Mouse (Mus musculus): ENCODE measurements around the gene Znrf1.

Gene Znrf1

DNA sequence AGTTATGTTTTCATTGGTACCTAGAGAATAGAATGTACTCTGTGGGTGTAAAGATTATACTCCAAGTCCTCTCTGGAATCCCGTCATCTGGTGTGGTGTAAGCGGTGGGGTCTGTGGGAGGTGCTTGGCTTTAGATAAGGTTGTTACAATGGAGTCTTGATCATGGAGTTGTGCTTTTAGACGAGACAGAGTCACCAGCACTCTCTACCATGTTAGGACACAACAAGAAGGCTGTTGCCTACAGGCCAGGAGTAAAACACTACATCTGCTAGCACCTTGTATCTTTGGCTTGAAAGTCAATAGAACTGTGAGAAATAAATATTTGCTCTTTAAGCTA lies 60.6 kb downstream of the Znrf1 start:
- in situ Hi-C loops (cut with MboI): no loop called here

DNA sequence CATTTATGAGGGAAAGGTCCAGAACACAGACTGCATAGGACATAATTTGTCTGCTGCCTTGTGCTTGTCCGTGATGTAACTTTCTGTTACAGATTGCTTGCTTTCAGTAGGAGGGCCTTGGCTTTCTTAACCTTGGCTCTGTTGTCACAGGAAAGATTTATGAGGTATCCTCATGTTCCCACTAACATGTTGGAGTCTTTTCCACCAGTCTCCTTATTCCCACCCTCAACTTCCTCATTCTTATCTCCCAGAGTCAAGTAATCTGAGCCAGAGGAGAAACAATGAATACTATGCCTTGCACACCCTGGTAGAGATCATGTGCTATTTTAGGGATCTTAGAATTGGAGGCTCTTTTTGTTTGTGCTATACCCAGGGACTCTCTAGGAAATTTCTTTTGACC lies 61.4 kb downstream of the Znrf1 start:
- in situ Hi-C loops (cut with MboI): no loop called here

DNA sequence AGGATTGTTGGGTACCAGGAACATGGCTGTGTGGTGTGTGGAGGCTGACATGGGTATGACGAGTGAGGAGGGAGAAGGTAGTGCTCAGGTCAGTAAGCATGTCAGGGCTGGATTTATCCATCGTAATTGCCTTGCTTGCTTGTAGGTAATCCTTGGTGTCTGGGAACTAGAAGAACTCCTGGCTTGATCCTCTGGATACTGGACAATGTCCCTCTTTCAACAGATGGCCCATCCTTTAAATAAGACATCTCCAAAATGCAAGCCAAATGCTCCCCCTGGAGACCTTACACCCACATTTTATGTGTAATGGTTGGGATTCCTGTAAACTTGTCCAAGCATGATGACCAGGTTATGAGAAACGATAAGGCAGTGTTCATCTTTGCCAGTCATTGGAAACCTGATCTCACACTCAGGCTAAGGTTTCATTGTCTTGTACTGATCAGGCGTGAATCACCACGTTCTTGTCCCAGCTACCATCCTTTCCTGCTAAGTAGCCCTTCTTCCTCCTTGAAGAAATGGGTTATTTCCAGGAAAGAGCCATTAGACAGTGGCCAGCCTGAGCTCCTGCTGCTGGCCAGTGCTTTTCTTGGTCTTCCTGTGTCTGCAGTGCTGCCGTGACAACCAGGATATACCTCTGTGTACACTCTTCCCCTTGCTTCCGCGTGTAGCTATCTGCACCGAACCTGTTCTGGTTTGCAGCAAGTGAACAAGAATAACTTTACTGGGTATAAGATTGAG lies 64.0 kb downstream of the Znrf1 start:
- in situ Hi-C loops (cut with MboI): no loop called here

DNA sequence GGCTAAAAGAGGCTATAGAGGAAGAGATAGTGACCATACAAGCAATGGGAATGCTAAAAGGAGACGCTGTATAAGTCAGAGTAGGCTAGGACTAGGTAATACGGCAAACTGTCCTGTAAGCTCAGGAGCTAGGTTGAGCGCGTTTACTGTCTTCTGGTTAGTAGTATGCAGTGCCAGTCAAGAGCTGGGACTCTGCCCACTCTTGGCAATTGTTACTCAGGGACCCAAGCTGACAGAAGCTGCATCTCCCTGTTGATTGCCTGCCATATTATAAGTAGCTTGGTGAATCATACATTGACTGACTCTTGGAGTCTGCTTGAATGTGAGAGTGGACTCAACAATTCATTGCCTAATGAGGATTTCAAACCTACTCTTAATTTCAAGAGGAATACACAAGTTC lies 66.2 kb downstream of the Znrf1 start:
- in situ Hi-C loops (cut with MboI): no loop called here

DNA sequence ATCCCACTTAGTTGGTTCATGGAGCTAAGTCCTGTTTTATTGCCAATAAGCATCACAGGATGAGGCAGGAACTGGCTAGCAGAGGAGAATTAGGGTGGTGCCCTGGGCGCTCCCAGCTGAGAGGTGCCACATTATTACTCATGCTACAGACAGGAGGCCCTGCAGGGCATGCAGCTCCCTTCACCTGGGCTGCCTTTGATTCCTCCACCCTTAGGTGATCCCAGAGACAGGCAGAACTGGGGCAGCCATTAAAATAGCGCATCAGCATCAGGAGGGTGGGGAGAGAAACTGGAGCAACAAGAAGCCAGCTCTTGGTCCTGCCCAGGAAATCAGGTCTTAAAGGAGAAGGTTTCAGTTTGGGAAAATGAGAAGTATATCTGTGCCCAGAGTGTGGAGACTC lies 69.1 kb downstream of the Znrf1 start:
- in situ Hi-C loops (cut with MboI): no loop called here

DNA sequence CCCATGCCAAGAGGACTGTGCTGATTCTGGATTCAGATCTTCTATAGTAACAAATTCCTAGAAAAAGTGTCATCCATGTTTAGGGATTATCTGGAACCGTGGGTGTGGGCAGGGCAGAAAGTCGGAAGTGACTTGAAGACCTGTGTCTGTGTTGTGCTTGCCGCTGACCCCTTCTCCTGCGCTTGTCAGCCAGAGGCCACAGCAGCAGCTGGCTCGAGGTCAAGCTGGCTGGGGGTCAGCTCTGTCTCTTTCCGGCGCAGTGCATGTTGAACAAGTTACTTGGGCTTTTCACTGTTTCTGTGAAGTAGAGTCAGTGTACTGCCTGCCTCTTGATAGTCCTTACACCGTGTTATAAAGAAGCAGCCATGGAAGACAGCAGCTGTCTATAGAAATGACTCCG lies 71.1 kb downstream of the Znrf1 start:
- in situ Hi-C loops (cut with MboI): no loop called here

DNA sequence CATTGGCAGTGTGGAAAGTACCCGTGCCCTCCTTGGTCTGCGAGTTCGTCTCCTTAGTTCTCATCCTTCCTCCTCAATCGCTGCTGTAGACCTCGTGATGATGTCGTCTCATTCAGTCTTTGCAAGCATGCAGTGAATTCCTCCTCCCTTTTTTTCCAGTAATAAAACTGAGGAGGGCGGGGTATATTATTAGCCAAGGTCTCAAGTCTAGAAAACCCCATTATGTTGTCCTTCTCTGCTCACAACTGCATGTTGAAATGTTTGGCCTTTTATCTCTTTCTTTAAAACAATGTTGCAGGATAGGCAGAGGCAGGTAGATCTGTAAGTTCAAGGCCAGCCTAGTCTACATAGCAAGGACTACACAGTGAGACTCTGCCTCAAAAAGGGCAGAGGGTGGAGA lies 71.5 kb downstream of the Znrf1 start:
- in situ Hi-C loops (cut with MboI): no loop called here

DNA sequence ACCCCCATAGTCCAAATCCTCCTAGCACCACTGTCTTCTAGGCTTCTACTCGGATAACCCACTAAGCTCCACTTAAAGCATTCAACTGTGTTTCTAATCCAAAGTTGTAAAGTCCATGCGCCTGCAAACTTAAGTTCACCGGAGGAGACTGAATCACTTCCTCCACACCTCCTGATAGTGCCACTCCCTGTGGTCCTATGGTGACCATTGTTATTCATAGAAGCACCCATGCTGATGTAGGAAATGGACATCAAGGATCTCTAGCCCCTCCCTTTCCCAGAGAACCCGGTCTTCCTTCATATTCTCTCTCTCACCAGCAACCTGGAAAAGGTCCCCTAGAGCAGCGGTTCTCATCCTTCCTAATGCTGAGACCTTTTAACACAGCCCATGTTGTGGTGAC lies 77.3 kb downstream of the Znrf1 start:
- in situ Hi-C loops (cut with MboI): no loop called here

DNA sequence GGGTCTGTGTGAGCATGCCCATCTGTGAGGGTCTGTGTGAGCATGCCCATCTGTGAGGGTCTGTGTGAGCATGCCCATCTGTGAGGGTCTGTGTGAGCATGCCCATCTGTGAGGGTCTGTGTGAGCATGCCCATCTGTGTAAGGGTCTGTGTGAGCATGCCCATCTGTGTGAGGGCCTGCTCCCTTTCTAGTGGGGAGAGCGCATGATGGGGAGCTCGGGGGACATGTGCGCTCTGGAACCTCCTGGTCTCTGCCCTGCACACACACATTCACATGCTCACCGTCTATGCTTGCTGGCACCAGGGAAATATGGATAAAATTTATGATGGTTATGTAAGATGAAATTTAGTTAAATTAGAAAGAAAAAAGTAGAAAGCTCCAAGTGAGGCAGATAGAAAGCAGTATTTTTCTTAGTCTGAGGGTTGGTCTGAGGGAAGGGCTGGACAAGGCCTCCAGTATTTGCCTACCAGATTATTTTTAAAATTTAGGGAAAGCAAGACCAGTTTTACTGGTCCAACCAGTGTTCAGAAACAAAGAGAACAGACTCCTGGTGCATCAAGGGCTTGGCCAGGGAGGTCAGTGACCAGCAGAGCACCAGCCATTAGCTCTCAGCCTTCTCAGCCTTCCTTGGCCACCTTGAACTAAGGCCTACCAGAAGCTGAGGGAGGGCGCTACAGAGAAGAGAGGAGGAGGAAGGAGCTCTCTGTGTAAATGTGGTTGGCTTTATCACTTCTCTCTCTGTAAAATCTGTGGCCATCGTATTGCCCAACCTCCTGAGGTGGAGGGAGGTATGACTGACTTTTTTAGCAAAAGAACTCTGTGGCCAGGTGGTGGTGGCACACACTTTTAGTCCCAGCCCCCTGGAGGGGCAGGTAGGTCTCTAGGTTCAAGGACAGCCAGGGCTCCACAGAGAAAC lies 79.1 kb downstream of the Znrf1 start:
- in situ Hi-C loops (cut with MboI): no loop called here

DNA sequence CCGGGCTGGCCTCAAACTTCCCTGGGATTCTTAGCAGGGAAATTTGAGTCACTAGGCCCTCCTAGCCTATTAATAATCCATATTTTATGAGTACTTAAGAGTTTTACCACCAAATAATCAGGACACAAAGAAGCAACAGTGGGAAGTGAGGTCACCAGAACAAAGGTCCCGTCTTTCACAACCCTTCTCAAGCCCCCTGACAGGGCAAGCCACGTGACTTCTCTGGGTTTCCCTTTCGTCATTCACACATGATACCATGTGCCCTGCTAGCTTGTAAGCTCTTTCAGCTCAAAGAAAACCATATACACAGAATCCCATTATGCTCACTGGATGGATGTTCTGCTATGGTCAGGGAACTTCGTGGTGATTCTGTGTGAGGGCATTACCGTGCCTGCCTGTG lies 81.9 kb downstream of the Znrf1 start:
- in situ Hi-C loops (cut with MboI): no loop called here

DNA sequence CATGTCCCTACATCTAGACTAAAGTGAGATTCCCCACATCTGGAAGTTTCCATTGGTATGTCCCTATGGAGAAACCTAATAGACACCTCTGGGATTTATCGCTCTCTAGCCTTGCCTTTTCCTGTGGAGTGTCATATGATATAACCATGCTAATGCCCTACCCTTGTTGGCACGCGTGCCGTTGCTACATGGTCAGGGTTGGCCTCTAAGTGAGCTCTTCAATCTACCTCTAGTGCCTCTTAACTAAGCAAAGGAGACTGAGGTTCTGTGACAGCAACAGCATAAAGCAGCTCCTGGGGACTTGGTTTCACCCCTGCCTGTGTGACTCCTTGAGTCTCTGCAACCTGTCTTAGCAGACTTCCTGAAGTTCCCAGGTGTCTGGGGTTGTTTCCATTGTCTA lies 82.4 kb downstream of the Znrf1 start:
- in situ Hi-C loops (cut with MboI): no loop called here

DNA sequence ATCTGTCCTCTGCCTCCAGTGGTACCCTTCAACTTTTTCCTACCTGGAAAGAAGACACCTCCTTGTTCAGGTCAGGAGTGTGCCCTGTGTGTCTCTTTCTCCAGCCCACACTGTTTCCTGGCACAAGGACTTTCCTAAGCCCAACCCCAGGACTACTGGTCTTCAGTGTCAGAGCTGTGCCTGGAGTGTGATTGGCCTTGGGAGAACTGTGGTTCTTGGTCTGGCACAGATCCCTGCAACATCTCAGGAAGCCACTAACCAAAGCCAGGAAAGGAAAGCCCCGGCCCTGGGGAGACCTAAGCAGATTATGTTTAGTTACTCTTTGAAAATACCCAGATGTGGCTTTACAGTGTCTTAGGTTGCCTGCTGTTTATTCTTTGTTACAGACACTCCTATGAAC lies 84.0 kb downstream of the Znrf1 start:
- in situ Hi-C loops (cut with MboI): loop anchor here (10.0 kb wide), 1 partner anchor 85 kb away; the partner anchor contains the start of gene Znrf1

DNA sequence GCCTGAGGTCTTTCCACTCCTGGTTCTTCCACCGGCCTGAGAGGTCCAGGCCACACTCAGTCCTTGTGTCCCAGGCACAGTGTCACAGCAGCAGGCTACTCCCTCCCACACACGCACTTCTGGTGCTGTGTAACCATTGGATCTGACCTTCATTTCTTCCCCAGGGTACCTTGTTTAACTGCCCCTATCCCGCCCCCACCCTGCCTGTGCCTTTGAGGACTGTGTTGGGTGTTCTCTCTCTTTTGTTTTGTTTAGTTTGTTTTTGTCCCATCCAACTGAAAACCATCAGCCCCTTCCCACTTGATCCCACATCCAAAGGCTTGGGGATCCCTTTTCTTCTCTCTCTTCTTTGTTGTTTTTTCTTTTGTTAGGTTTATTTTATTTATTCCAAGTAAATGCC lies 86.2 kb downstream of the Znrf1 start:
- in situ Hi-C loops (cut with MboI): loop anchor here (10.0 kb wide), 1 partner anchor 87 kb away; the partner anchor contains the start of gene Znrf1

DNA sequence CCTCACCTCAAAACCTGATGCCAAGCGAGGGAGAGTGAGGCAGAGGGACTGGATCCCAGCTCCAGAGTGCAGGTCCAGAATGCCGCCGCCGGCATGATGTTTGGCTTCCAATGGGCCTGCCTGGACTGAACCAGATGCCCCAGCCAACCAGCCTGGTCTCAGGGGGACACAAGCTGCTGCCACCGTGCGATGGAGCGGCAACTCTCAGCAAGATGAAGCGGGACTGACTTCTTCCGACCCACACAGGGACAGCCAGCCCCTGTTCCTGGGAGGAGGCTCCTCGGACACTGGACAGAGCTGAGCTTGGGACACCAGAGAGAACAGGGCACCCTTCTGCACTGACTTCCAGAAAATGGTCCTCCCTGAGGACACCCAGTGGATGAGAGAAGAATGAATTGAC lies 86.7 kb downstream of the Znrf1 start:
- in situ Hi-C loops (cut with MboI): loop anchor here (10.0 kb wide), 1 partner anchor 88 kb away; the partner anchor contains the start of gene Znrf1

DNA sequence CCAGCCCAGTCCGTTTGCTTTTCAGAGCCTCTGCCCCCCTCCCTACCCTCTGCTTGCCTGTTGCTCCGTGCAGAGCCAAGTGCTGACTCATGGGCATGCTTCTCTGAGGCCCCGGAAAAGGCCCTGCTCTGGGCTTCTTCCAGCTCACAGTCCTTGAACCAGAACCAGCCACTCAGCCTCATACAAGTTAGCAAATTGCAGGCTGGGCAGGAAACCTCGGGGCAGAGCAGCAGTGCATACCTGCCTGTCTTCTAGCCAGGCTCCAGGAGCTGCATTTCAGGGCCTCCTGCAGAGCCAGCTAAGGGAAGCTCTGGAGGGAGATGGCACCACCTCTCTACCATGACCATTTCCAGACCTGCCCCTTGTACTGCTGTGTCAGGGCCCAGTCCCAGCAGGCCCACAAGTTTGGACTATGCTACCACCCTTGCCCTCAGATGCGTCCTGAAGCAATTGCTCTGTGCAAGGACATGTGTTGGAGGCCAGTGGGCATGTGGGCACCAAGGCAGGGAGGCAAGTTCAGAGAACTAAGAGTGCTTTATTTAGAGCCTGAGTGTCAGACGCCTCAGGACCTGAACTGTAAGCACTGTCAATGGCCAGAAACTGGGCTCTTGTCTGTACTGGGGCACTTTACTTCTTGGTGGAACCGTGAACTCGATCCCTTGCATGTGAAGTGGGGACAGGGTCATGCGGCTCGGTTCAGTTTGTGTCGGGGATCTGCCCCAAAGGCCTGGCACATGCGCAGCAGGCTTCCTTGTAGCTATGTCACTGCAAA lies 88.4 kb downstream of the Znrf1 start:
- in situ Hi-C loops (cut with MboI): loop anchor here (10.0 kb wide), 1 partner anchor 89 kb away; the partner anchor contains the start of gene Znrf1

DNA sequence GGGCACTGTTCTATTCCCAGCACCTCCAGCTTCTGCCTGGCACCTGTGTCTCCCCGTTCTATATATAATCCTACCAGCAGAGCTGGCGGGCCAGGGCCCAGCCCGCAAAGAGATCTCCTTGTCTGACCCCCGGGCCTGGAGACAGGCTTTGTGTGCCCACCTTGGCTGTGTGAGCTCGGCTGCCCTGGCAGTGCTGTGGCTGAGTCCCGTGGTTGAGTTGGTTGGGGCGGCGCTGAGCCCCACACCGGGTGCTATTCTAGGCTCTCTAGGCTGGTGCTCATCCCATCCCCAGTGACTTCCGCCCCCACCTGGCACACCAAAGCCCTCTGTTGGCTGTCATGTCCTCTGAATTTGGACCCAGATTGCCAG lies 88.9 kb downstream of the Znrf1 start:
- in situ Hi-C loops (cut with MboI): loop anchor here (10.0 kb wide), 1 partner anchor 90 kb away; the partner anchor contains the start of gene Znrf1

DNA sequence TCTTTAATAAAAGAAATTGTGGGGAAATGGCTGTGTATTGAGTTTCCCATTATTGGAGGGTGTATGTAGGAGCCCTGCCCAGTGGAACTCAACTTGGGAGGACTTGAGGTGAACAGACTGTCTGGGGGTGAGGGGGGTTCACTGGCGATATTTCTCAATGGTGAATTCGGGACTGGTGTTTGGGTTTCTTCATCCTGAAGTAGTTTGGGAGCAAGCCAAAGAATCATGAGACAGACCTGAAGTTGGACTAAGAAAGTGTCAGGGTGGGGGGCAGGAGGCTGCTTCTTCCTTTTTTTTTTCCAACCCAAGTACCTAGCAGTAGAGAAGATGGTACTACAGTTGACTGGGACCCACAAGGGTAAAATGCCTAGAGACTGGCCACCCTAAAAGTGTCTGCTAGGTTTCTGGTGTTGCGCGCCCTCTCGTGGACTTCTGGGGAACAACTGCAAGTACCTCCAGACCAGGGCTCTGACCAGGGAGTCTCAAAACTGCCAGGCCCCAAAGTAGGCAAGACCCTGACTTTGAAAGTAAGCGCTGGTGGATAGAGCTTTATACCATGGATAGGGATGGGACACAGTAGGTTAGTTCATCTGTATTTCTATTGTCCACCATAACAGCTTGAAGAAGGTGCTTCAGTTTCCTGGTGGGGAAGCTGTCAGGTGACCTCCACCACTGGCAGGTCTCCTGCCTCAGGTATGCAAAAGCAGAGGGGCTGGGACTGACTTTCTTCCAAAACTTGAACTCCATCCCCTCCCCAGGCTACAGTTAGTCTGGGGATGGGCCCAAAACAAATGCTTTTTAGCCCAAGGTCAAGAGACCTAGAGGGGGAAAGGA lies 90.0 kb downstream of the Znrf1 start:
- in situ Hi-C loops (cut with MboI): loop anchor here (10.0 kb wide), 1 partner anchor 91 kb away; the partner anchor contains the start of gene Znrf1

DNA sequence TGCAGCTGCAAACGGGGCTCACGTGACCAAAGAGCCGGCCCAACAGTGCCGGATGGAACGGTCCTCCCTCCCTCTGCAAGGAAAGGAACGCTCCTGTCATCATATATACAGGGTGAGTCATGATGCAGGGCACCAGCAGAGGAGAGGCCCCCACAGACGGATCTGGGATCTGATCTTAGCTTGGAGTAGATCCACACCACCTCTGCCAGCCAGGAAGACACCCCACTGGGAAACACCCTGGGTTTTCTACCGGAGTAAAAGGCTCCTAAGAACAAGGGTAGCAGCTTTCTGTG lies 90.6 kb downstream of the Znrf1 start:
- in situ Hi-C loops (cut with MboI): loop anchor here (10.0 kb wide), 1 partner anchor 92 kb away; the partner anchor contains the start of gene Znrf1

DNA sequence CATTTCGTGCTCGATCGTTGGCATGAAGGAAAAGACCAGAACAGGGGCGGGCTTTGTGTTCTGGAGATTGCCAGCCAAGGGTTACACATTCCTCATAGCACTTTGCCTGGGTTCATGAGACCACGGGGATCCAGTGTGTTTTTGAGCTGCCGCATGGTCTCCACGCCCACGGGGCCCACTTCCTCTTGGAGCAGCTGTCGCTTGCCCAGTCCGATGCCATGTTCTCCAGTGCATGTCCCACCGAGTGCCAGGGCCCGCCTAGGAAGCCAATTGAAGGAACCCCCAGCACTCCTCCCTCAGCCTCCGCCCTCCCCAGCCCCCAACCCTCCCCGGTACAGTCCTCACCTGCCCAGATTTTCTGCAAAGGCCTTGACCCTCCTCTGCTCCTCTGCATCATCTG lies 91.0 kb downstream of the Znrf1 start:
- in situ Hi-C loops (cut with MboI): loop anchor here (10.0 kb wide), 1 partner anchor 92 kb away; the partner anchor contains the start of gene Znrf1

DNA sequence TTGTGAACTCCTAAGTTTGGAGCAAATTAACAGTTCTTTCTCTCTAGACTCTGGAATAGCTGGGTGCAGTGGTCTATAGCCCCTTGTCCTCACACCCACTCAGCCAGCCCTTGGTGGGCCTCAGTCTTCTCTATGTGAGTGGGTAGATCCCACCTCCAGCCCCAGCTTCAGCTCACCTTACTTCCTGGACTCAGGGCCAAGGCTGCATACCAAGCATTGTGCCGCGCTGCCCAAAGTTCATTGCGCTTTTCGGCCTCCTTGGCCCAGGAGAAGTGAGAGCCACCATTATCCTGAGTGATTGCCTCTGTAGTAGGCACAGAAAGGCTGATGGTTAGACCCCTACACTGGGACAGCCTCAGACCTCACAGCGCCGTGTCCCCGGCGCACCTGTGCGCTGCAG lies 92.0 kb downstream of the Znrf1 start:
- in situ Hi-C loops (cut with MboI): loop anchor here (10.0 kb wide), 1 partner anchor 93 kb away; the partner anchor contains the start of gene Znrf1

DNA sequence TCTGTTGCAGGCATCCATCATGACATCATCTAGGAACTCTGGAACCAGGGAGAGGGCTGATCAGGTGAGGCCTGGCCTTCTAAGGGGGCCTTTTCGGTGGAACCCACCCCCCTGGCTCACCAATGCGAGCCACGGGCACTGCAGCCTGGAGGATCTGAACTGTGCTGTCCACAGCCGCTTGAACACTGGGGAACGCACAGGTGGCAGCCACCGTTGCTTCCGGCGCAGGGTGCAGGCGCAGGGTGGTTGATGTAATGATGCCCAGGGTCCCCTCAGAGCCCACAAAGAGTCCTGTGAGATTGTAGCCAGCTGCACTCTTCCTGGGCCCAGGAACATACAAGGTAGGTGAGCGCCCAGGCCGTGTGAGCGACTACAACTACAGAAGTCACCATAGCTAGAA lies 92.5 kb downstream of the Znrf1 start:
- in situ Hi-C loops (cut with MboI): loop anchor here (10.0 kb wide), 1 partner anchor 94 kb away; the partner anchor contains the start of gene Znrf1
